Mouse (Mus musculus) heart, adult 18-20 months (tissue): Measurements from ENCODE around the gene Znrf3. TPM values are rescaled to one million over a fixed set of nuclear protein-coding genes. Genes with fewer than 3 reads are reported as not detected.
"Not testable (repeated sequence)": the region's sequence is repeated elsewhere in the genome, so short reads cannot be mapped to it uniquely, and the experiment has no call there.

Experiments used
- DNase-seq, 2 experiments: peaks; one replicate each; pipeline ENCODE4 v3.0.0; 2021 to 2022; ENCODE audit warnings: mixed read lengths in 1 of 2
- long read RNA-seq, 2 experiments: library from polyadenylated mRNA; stranded (forward); transcript quantifications; one replicate each; pipeline ENCODE4 v2.0.0; 2021
- total RNA-seq, 2 experiments: library from RNA; stranded (reverse); gene quantifications; 2 replicates each; pipeline ENCODE4 v1.2.3; 2021

Znrf3 gene
- 1 to 10 TPM; 7.3 to 7.5 TPM for total RNA-seq
- long read RNA-seq, experiment 1, full-length matches to known transcripts: 1 of 1 reads
- long read RNA-seq, experiment 1, partial matches to known transcripts: 0 of 1 reads
- long read RNA-seq, experiment 1, other reads (novel, unspliced or antisense): 0 of 1 reads
- long read RNA-seq, experiment 2: 0 reads

- peak; percentile 92 to 98 for DNase-seq
Measured at GRCm38 (mm10) chr11:5444599-5445451, at the start of gene Znrf3. Gene Znrf3 (minus strand): TSS chr11:5444847.

GRCm38 (mm10) chr11:5493869-5494268 is 49.2 kb upstream of the Znrf3 start:
- no peak for DNase-seq

GRCm38 (mm10) chr11:5491912-5492311 is 47.3 kb upstream of the Znrf3 start:
- no peak for DNase-seq

DNA sequence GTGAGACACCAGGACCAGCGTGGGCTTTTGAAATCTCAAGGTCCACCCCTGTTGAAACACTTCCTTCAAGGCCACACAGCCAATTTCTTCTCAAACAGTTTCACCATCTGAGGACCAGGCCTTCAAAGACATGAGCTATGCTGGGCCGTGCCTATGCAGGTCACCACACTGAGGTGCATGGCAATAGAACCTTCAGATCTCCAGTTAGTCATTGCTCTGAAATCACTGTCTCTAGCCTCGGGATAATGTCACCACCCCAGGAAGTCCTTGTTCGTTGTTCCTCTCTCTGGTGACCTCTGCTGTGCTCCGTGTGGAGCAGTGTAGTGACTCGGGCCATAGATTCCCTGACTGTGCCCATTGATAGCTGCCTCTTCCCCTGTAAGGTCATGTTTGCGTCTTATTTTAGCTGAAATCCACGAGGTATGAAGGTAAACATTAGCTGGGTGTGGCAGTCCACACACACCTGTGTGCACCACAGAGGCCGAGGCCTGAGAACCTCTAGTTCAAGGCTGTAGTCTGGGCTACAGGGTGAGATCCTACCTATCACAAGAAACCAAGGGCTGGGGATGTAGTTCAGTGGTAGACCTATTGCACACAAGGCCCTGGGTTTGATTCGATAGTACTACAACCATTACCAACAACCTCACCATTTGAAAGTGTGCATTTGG is 46.5 kb upstream of the Znrf3 start:
- no peak for DNase-seq

DNA sequence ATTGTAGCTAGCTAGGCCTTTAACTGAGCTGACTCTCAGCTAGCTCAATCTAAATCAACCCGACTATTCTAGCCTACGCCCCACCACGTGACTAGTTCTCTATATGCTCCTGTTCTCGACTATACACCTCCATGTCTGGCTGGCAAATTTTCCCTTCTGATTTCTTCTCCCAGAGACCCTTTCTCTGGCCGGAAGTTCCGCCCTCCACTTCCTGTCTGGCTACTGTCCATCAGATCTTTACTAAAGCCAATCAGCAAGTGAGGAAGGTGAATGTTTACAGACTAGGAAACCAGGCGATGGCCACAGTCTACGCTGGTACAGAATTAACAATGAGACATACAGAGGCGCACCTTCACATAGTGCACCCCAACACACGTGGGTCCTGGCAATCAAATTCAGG is 44.8 kb upstream of the Znrf3 start:
- not testable (repeated sequence) for DNase-seq

GRCm38 (mm10) chr11:5485193-5486011 is 40.8 kb upstream of the Znrf3 start:
- peak; percentile 88 to 92 for DNase-seq

GRCm38 (mm10) chr11:5482581-5482980 is 37.9 kb upstream of the Znrf3 start:
- no peak for DNase-seq

DNA sequence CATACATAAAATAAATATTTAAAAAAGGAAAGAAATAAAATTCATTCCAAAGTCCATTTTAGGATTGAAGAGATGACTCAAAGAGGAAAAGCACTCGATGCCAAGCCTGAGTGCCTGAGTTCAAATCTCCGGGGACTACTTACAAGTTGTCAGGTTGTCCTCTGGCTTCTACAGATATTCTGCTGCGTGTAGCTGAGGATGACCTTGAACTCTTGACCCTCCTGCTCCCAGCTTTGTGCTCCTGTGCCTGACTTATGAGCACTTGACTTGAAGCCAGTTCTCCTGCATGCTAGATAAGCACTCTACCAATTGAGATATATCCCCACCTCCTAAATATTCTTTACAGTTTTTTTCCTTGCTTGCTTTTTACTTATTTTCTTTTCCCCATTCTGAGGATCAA is 34.2 kb upstream of the Znrf3 start:
- DNase-seq: no peak

GRCm38 (mm10) chr11:5478193-5478592 is 33.5 kb upstream of the Znrf3 start:
- peak in 1 of 2 experiments; percentile 40 for DNase-seq

- no peak for DNase-seq
Measured at GRCm38 (mm10) chr11:5476806-5477205, 32.2 kb upstream of the Znrf3 start.

GRCm38 (mm10) chr11:5475556-5476118 is 31.0 kb upstream of the Znrf3 start:
- DNase-seq: not testable (repeated sequence)

DNA sequence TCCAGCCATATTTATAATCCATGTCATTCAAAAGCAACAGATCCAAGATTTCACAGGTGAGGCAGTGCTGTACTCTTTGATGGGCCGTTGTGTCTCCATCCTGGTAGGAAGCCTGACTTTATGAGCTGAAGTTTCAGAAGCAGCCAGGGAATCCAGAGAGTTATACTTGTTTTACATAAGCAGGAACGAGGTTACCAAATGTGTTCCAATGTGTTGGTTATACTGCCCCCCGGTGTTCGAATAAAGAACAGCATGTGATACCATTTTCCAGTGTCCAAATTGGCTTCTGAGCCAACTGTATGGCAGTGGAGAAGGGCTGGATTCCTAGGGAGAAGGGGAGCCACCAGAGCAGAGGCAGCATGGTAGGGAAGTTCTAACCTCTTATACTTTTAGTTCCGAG is 29.5 kb upstream of the Znrf3 start:
- peak; percentile 50 to 89 for DNase-seq

- no peak for DNase-seq
Measured at GRCm38 (mm10) chr11:5470055-5470454, 25.4 kb upstream of the Znrf3 start.

GRCm38 (mm10) chr11:5469084-5469483 is 24.4 kb upstream of the Znrf3 start:
- peak; percentile 21 to 60 for DNase-seq

- DNase-seq: no peak
Measured at GRCm38 (mm10) chr11:5468471-5468870, 23.8 kb upstream of the Znrf3 start.

DNA sequence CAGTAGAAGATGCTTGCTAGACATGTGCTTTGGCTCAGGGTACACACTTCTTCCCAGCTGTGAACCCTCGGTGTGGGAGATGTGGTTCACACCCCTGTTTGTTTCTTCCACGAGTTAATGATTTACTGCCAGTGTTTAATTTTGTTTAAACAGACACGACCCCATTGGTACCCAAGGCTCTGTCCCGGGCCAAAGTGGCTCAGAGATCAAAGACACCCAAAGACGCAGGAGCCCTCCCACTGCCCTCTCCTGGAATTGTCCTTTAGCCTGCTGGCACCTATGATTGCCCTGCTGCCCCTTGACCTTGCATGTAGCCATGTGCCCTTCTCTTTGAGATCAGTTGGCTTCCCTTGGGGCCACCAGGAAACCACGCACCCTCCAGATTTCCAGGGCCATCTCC is 7.3 kb upstream of the Znrf3 start:
- DNase-seq: no peak

DNA sequence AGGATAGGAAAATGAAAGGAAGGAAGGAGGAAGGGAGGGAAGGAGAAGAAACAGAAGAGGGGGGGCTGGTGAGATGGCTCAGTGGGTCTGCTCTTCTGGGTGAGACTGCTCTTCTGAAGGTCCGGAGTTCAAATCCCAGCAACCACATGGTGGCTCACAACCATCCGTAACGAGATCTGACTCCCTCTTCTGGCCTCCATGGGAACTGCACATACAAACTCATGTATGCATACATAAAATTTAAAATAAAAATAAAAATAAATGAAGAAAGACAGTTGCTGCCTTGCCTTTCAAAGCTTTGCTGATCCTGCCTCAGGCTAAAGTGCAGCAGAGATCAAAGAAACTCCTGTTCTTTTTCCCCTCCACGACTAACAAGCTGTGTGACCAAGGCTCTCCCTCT is 6.7 kb upstream of the Znrf3 start:
- DNase-seq: no peak

DNA sequence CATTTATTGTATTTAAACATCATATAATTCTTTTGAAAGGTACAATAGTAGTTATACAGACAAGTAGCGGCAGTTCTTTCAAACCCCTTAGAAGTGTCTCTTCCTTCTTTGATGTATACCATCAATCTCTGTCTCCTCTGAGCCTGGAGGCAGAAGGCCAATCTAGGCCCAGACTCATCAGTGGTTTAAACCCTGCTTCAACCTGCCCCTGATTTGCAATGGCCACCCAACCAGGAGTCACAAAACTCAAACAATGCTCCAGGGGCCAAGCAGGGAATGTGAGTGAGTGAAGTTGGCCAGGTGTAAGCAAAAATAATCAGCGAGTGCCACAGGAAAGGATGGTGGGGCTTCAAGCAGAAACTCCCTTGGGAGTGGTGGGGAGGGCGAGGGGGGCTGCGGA is 6.1 kb upstream of the Znrf3 start:
- no peak for DNase-seq

DNA sequence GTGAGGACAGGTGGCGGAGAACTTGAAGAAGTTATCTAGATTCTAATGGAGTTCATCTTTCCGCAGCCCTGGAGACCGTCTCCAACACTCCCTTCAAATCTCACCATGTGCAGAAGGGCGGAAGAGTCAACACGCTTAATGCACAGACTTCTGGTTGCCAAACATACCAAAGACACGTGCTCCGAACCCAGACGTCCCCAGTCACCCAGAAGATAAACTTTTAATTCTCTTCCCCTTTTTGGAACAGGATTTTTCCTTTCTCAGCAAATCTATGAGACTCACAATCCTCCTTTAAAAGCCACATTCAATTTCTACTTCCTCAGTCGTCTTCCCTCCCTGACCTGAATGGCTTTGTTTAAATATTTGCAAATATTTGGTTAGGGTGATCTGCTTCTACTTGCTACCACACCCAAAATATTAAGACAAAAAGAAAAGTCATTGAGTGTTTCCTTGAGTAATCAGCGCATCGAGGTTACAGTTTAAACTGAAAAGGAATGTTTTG is 856 bp upstream of the Znrf3 start:
- peak in 1 of 2 experiments; percentile 51 for DNase-seq

DNA sequence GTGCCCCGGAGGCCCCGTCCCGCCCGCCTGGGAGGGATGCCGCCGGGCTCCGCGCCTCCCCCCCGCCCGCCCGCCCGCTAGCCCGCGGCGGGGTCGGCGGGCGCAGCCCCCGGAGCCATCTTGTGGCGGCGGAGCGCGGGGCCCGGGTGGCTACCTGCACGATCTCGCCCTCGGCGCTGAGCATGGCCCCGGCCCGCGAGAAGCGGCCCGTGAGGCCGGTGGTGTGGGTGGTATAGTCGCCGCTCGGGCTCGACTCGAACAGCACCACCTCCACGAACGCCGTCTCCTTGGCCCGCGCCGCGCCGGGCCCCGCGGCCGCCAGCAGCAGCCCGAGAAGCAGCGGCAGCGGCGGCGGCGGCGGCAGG is 431 bp downstream of the Znrf3 start:
- peak; percentile 38 to 46 for DNase-seq

DNA sequence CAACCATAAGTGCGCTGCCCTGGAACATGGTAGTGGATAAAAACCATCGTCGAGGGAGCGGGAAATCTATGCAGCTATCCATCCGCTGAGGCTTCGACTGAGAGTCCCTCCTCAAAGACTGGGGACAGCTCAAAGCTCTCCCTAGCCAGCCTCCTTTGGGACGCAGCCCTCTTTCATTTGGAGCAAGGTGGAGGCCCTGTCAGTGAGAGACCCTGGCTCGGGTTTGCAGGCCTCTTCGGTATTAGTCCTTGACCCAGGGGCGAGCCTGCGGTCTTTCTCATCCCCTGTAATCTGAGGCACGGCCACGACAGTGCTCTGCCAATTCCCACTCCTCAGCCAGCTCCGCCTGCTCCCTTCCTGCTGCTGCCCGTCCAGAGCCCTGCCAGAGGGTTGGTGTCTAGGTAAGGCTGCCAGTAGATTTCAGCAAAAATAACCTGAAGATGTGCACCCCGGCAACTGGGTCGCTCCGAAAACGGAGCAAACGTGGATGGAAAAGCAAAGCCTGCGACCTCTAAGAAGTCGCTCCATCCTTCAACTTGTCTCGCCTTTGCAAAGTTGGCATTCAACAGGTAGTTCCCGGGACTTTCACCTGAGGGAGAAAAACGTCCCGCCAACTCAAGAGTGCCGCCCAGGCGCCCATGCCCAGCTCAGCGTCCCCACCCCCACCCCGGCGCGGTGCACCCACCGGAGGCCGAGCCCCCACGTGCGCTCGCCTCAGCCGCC is 975 bp downstream of the Znrf3 start:
- peak; percentile 20 to 44 for DNase-seq
